Mouse (Mus musculus) embryonic facial prominence, embryonic 10.5 days (tissue): Measurements from ENCODE around the gene Zfp628. TPM values are rescaled to one million over a fixed set of nuclear protein-coding genes. Genes with fewer than 3 reads are reported as not detected.
"Not testable (repeated sequence)": the region's sequence is repeated elsewhere in the genome, so short reads cannot be mapped to it uniquely, and the experiment has no call there.

Source experiments
- DNase-seq: peaks from one replicate; pipeline ENCODE4 v3.0.0-alpha.2; 2017; ENCODE audit warnings: low spot score
- H3K27ac ChIP-seq: fragments of 300-500 bp; sonication (generic); replicated peaks from 2 replicates; pipeline ENCODE4 v1.5.1; 2016; ENCODE audit warnings: mild to moderate bottlenecking
- H3K27me3 ChIP-seq: fragments of 300-500 bp; sonication (generic); replicated peaks from 2 replicates; pipeline ENCODE4 v1.6.1; 2016; ENCODE audit warnings: low read depth, mild to moderate bottlenecking; ENCODE audit not compliant: poor library complexity, severe bottlenecking
- H3K36me3 ChIP-seq: fragments of 300-500 bp; sonication (generic); replicated peaks from 2 replicates; pipeline ENCODE4 v1.6.1; 2016; ENCODE audit warnings: mild to moderate bottlenecking, moderate library complexity
- H3K4me1 ChIP-seq: fragments of 300-500 bp; sonication (generic); 2 replicates; pipeline ENCODE4 v1.6.1; 2016
- H3K4me3 ChIP-seq: fragments of 300-500 bp; sonication (generic); 2 replicates; pipeline ENCODE4 v1.5.1; 2016; ENCODE audit warnings: mild to moderate bottlenecking, moderate library complexity
- H3K9me3 ChIP-seq: fragments of 300-500 bp; sonication (generic); 2 replicates; pipeline ENCODE4 v1.6.1; 2016; ENCODE audit warnings: mild to moderate bottlenecking
- WGBS: fragments of 180-500 bp; shearing (Covaris S2); methylation state at CpG from one replicate; pipeline ENCODE4 v1.1.7; 2016; 5-methylcytosine and 5-hydroxymethylcytosine counted together
- polyA plus RNA-seq: library from polyadenylated mRNA; unstranded; fragments of >200 nt; fragmentation: Nextera tagmentation; extraction: Ambion mirVana; gene quantifications from 2 replicates; pipeline ENCODE4 v1.2.1, GENCODE M21; 2016

Gene Zfp628
- polyA plus RNA-seq = 4.5 and 4.6 TPM in 2 replicates

DNA sequence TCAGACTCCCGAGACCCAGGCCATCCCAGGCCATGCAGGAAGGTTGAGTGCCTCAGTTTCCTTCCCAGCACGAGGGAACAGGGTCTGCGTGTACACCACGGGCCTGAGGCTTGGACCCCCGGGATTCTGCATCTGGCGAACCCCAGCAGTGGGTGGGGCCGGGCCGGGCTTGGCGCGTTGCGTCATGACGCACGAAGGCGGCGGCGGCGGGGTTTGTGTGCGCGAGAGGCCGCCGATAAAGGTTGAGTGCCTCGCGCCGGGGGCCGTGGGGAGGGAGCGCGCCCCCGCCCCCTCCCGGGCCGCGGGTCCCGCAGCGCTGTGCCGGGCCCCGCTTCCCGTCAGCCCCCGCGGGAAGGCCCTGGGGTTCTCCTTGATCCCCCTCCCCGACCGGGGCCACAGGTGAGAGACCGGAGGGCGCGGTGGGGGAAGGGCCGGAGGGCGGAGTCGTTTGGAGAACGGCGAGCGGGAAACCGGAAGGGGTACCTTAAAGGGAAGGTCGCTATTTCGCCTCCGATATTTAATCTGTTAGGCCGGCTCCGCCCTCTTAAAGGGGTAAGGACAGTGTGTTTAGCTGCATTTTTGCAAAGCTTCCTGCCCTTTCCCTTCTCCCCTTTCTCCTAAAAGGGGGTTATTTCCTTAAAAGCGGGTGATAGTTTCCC, at the start of gene Zfp628:
Gene Zfp628, plus strand, starts transcription at position 211 of the 659 bp plus-strand sequence.
- no peaks in the 10 kb centered on the region; the same call in 1 of the 2 replicates for H3K9me3 ChIP-seq
- peaks cover 22% of the 10 kb centered on the region for H3K4me1 ChIP-seq
- peak; percentile 96 for DNase-seq
- H3K27me3 ChIP-seq = no peaks in the 10 kb centered on the region
- WGBS = under 1% methylated on average over 56 of the region's 56 CpGs
- H3K4me3 ChIP-seq = peak within 1 kb of the TSS; percentile 69
- H3K36me3 ChIP-seq = peaks cover 32% of the 10 kb centered on the region
- H3K27ac ChIP-seq = peak within 1 kb of the TSS; percentile 98

DNA sequence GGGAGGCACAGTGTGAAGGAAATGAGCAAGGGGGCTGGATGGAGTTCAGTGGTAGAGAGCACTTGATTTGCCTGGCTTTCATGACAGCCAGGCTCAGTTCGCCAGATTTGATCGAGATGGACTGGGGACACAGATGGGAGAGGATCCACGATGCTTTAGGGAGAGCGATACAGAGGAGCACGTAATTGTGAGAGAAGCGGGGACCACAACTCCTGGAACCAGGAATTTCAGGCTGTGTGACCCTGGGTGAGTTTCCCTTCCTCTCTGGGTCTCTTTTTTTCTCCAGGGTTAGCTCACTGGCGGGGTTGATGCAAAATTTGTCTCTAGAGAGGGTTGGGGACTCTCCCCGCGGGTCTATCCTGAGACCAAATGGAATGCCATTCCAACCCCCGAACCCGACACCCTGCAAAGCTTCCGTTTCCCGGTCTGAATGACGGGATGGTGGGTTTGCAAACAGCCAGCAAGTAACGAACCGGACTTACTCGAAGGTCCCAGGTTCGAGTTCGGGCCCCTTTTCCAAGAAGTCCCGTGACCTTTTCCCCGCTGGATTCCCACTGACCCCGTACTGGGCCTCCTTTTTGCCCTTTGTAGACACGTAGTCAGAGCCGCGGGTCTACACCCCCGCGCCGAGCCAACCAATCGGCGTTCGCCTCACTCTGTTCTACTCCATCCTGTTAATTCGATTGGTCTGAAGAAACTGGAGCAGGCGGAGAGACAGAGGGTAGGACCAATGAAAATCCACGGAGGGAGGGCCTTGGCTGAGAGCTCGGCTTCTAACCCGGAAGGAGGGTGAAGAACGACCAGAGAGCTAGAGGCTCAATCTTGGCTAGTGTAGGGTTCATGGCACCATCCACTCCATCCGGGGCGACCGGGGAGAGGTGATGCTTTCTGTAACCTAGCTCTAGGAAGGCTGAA, 49.2 kb upstream of the Zfp628 start:
- Histone ChIP-seq H3K9me3 (no peaks in the 10 kb centered on the region; the same call in 1 of the 2 replicates), H3K27ac (peak overlapping the region; percentile 87)
- WGBS = 4% methylated on average over 40 of the region's 40 CpGs

DNA sequence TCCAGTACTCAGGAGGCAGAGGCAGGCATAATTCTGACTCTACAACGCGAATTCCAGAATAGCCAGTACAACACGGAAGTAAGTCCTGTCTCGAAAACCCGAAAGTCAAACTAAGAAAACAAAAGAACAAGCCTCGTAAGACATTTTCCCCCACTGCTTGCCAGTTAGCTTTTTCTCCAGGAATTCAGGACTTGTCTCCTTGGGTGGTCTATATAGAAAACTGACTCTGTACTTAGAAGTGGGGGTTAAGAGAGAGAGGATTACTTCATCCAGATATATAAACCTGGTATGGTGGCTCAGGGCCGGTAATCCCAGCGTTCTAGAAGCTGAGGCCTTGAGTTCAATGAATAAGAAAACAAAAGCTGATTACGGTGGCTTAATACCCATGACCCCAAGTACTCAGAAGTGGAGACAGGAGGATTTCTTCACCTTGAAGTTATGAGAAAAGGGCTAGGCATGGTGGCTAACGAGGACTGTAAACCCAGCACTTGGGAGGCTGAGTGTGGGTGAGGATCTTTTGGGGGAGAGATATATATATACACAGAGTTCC, 48.3 kb upstream of the Zfp628 start:
- no peaks in the 10 kb centered on the region for H3K36me3 ChIP-seq
- DNase-seq = no peak
- H3K9me3 ChIP-seq = no peaks in the 10 kb centered on the region; the same call in 1 of the 2 replicates
- H3K4me1 ChIP-seq = peaks cover 17% of the 10 kb centered on the region
- WGBS = 42% methylated on average over 10 of the region's 10 CpGs
- no peaks in the 10 kb centered on the region for H3K27me3 ChIP-seq
- H3K4me3 ChIP-seq = peak overlapping the region; percentile 63
- H3K27ac ChIP-seq = peak overlapping the region; percentile 87

More for the DNA sequence above, 49.2 kb upstream of the Zfp628 start:
- H3K4me3 ChIP-seq = peak overlapping the region; percentile 63
- no peaks in the 10 kb centered on the region for H3K36me3 ChIP-seq
- no peaks in the 10 kb centered on the region for H3K27me3 ChIP-seq
- DNase-seq = peak; percentile 96
- peaks cover 17% of the 10 kb centered on the region for H3K4me1 ChIP-seq

DNA sequence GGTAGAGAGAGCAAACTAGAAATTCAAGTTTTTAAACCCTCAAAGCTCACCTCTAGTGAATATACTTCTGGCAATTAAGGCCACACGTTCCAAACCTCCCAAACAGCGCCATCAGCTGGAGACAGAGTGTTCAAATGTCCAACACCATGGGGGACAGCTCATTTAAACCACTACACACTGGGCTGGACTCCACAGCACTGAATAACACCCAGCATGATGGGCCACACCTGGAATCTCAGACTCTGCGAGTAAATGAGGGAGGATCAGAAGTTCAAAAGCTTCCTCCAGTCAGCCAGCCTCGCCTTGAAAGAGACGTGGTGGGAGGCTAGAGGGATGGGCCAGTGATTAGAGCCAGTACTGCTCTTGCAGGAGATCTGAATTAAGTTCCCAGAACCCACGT, 44.9 kb upstream of the Zfp628 start, which contains the start of gene Isoc2b:
Gene Isoc2b, minus strand, starts transcription at position 126 of the 400 bp plus-strand sequence.
- H3K27ac ChIP-seq = no peak within 1 kb of the TSS
- no peak within 1 kb of the TSS for H3K4me3 ChIP-seq
- no peak for DNase-seq
- H3K27me3 ChIP-seq = no peaks in the 10 kb centered on the region
- no peaks in the 10 kb centered on the region for H3K9me3 ChIP-seq
- peaks cover 17% of the 10 kb centered on the region for H3K4me1 ChIP-seq
- H3K36me3 ChIP-seq = no peaks in the 10 kb centered on the region
- WGBS = 65% methylated on average over 6 of the region's 6 CpGs

DNA sequence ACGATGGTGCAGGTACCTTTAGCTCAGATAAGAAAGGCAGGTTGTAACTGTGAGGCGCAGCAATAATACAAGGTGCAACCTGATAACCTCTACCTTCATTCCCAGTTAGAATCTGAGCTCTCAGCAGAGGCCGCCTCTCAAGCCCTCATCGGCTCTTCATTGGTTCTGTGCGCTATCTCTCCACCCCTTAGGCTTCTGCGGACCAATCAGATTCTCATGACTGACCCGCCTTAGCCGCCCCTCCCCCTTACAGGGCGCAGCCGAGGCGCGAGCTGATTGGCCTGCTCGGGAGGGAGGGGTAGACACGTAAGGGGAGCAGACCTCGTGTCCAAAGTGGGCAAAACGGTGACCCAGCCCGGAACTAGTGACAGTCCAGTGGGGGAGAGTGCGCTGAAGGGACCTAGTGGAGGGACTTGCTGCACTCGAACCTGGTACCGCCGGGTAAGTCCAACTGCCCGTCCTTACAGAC, 38.2 kb upstream of the Zfp628 start, which contains the start of gene Isoc2a:
Gene Isoc2a, plus strand, starts transcription at position 401 of the 469 bp plus-strand sequence.
- no peaks in the 10 kb centered on the region for H3K9me3 ChIP-seq
- peak; percentile 96 for DNase-seq
- peak within 1 kb of the TSS; percentile 68 for H3K4me3 ChIP-seq
- H3K27ac ChIP-seq = peak within 1 kb of the TSS; percentile 76
- H3K36me3 ChIP-seq = no peaks in the 10 kb centered on the region
- no peaks in the 10 kb centered on the region for H3K27me3 ChIP-seq
- WGBS = under 1% methylated on average over 22 of the region's 22 CpGs
- H3K4me1 ChIP-seq = peaks cover 23% of the 10 kb centered on the region

DNA sequence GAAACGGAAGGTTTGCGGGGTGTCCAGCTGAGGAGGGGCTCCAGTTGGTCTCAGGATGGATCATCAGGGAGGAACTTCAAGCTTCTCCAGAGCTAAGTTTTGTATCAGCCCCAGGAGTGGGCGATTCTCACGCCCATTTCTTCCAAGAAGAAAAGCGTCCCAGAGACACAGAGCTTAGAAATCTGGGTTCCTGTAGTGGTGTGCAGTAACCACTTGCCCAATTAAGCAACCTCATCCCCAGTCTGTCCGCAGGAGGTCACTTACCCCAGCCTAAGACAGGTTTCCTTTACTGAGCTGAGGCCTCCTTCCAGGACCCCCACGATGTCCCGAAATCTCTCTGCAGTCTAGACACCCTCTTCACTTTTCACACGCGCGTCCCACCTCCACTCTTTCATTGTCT, 37.8 kb upstream of the Zfp628 start:
- H3K9me3 ChIP-seq = peaks cover 4% of the 10 kb centered on the region; the same call in 1 of the 2 replicates
- H3K36me3 ChIP-seq = no peaks in the 10 kb centered on the region
- H3K4me3 ChIP-seq = peak overlapping the region; percentile 68
- no peaks in the 10 kb centered on the region for H3K27me3 ChIP-seq
- 12% methylated on average over 11 of the region's 11 CpGs for WGBS
- peak overlapping the region; percentile 76 for H3K27ac ChIP-seq
- H3K4me1 ChIP-seq = peaks cover 23% of the 10 kb centered on the region
- no peak for DNase-seq

DNA sequence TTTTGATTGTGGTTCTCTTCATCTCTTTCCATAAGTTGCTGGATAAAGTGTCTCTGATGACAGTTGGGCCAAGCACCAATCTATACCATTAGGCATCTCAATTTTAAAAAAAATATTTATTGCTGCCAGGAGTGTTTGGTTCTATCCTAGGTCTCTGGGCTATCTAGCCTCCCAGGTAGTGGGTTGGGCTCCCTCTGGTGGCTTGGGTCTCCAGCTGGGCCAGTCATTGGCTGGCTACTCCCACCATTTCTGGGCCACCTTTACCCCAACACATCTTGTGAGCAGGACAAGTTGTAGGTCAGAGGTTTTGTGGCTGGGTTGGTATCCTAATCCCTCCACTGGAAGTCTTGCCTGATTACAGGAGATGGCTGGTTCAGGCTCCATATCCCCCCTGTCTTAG, 36.8 kb upstream of the Zfp628 start:
- H3K27me3 ChIP-seq = no peaks in the 10 kb centered on the region
- no peak for DNase-seq
- no peak overlapping the region for H3K27ac ChIP-seq
- H3K36me3 ChIP-seq = no peaks in the 10 kb centered on the region
- H3K4me3 ChIP-seq = no peak overlapping the region
- H3K4me1 ChIP-seq = peaks cover 23% of the 10 kb centered on the region
- H3K9me3 ChIP-seq = peaks cover 9% of the 10 kb centered on the region

DNA sequence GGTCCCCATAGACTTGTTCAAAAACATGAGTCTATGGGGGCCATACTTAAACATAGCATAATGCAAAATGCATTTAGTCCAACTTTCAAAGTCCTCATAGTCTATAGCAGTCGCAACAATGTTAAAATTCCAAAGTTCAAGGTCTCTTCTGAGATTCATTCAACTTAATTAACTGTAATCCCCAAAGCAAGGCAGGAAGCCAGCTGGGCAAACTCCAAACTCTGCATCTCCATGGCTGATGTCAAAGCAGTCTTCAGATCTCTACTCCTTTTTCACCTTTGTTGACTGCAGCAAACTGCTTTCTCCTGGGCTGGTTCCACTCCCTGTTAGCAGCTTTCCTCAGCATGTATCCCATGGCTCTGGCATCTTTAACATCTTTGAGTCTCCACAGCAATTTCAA, 36.0 kb upstream of the Zfp628 start:
- H3K27ac ChIP-seq, H3K4me3 ChIP-seq, H3K27me3 ChIP-seq, DNase-seq, H3K36me3 ChIP-seq: not testable (repeated sequence)
- H3K4me1 ChIP-seq = peaks cover 23% of the 10 kb centered on the region
- peaks cover 10% of the 10 kb centered on the region for H3K9me3 ChIP-seq
- WGBS = 88% methylated on average over 1 of the region's 1 CpGs

DNA sequence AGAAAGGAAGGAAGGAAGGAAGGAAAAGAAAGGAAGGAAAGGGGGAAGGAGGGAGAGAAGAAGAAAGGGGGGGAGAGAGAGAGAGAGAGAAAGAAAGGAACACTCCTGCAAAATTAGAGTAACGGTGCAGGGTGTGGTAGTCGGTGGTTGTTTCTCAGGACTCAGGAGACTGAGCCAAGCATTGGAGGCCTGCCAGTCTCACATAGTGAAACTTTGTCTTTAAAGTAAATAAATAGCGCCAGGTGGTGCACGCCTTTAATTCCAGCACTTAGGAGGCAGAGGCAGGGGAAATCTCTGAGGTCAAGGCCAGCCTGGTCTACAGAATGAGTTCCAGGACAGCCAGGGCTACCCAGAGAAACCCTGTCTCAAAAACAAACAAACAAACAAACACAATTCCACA, 28.3 kb upstream of the Zfp628 start:
- no peak for DNase-seq
- no peaks in the 10 kb centered on the region for H3K36me3 ChIP-seq
- no peaks in the 10 kb centered on the region for H3K4me1 ChIP-seq
- 82% methylated on average over 4 of the region's 4 CpGs for WGBS
- H3K9me3 ChIP-seq = peaks cover 14% of the 10 kb centered on the region
- no peak overlapping the region for H3K27ac ChIP-seq
- H3K4me3 ChIP-seq = no peak overlapping the region
- no peaks in the 10 kb centered on the region for H3K27me3 ChIP-seq

DNA sequence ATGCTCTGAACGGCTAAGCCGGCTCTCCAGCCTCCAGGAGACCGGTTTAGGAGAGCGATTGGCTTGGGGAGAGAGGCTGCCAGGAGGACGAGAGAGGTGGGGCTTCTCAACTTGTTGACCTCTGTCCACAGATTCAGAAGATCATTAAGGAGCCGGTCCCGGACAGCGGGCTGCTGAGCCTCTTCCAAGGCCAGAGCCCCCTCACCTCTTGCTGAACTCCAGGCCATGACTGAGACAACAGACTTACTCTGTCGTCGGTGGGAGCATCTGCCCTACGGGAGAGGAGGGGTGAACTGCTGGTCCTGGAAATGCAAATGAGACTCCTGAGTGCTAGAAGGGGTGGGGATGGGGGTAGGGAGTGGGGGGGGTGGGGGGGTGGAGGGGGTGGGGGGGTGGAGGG, 19.8 kb upstream of the Zfp628 start:
- Histone ChIP-seq H3K4me1 (peaks cover 18% of the 10 kb centered on the region), H3K27ac (no peak overlapping the region), H3K4me3 (no peak overlapping the region), H3K36me3 (no peaks in the 10 kb centered on the region), H3K27me3 (peaks cover 21% of the 10 kb centered on the region), H3K9me3 (no peaks in the 10 kb centered on the region)
- DNase-seq = no peak
- 59% methylated on average over 11 of the region's 11 CpGs for WGBS

DNA sequence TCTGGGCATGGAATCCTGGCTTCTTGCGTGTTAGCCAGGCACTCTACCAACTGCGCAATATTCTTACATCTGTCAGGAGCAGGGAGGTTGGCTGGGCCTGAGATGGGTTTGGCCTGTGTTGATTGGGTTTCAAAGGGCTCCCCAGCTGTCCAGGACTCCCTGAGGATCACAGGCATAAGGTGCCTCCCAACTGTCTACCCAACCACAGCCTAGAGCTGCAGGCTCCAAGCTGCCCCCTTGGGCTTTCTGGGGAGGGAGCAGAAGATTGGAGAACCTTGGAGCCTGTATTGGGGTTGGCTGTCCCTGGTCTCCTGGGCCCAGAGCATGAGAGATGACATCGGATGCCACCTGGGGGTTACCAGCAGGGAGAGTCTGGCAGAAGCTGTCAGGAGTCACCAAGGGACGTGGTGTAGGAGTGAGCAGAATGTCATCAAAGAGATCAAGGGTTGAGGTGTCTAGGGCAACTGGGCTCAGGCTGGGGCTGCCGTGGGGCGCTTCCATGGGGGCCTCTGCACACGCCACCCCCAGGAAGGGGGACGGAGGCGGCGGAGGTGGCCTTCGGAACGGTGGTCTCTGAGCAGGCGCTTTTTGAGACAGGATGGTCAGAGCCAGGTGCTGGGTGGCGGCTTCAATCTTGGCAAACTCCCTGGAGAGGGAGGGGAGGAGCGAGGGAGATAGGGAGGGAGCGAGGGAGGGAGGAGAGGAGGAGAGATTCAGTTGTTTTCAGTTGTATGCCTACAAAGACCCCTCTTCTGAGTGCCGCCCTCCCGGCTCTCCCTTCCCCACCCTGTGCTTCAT, 16.0 kb upstream of the Zfp628 start:
- Histone ChIP-seq H3K27me3 (peaks cover 32% of the 10 kb centered on the region), H3K4me3 (peak overlapping the region; percentile 47), H3K4me1 (peaks cover 22% of the 10 kb centered on the region), H3K9me3 (peaks cover 6% of the 10 kb centered on the region), H3K36me3 (no peaks in the 10 kb centered on the region), H3K27ac (peak overlapping the region; percentile 24; the same call in 1 of the 2 replicates)
- no peak for DNase-seq
- WGBS = 19% methylated on average over 18 of the region's 18 CpGs
